ENCODE assay signal across 19 mouse cellular contexts in the genomic region with DNA sequence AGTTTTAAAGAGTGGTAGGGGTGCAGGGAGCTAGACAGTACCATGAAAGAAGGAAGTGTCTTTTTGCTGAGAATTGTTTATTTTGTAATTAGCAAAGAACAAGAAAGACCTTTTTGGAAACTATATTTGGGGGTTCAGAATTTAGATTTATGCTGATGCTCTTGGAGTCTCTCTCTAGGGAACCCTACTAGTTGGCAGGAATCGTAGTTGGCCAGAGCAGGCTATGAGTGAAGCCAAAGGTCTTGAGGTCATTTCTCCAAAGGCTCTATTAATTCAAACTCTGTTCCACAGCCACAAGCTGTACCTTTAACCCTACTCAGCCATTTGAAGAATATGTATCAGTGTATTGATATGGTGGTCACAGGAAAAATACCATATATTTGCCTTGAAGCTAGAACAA. TPM values are rescaled to one million over a fixed set of nuclear protein-coding genes. Genes with fewer than 3 reads are reported as not detected.
DNase-seq lines count a peak whose midpoint lies in the region; ATAC-seq lines count a peak whose summit lies in the region.
"Had no signal": no experiment of that assay in that cellular context is flagged by ENCODE, and none has a peak within 500 bp of the region (broad histone marks: within the 10 kb centered on the region; RNA-seq: fewer than 3 reads in every experiment).

No protein-coding gene starts in this region.

- H3K27ac ChIP-seq in heart, embryonic 12.5 days (ENCODE audit: poor library complexity, severe bottlenecking) = no peak overlapping the region
- H3K27ac ChIP-seq: embryonic facial prominence, embryonic 15.5 days; hindbrain, embryonic 14.5 days; kidney, postnatal 0 days; liver, embryonic 13.5 days; macrophage had no signal

- no peaks in the 10 kb centered on the region for H3K9me3 ChIP-seq in heart, embryonic 12.5 days (replicated peaks)
- H3K9me3 ChIP-seq: embryonic facial prominence, embryonic 15.5 days; liver, embryonic 13.5 days had no signal

- H3K36me3 ChIP-seq in heart, embryonic 12.5 days = no peaks in the 10 kb centered on the region
- H3K36me3 ChIP-seq: liver, embryonic 13.5 days had no signal

- peak; percentile 43 for DNase-seq in adrenal gland, postnatal 10 days
- DNase-seq in adrenal gland, adult 8-10 months = no peak
- DNase-seq in heart, adult 18-20 months = peak; percentile 10 to 15
- peak; percentile 4 for DNase-seq in layer of hippocampus, postnatal 36 days
- DNase-seq in layer of hippocampus, adult 9-10 months (ENCODE audit: low spot score) = no peak
- DNase-seq in skeletal muscle tissue, adult 2 months (ENCODE audit: low read depth, low spot score) = peak; percentile 53
- DNase-seq: cerebellum, postnatal 36 days; layer of hippocampus, adult 9-11 months; liver, embryonic 13.5 days; lung, embryonic 14.5 days; right cerebral cortex, adult 18-20 months had no signal

- no peaks in the 10 kb centered on the region for H3K4me1 ChIP-seq in heart, embryonic 12.5 days (replicated peaks)
- H3K4me1 ChIP-seq: embryonic facial prominence, embryonic 15.5 days; liver, embryonic 13.5 days had no signal

- no peak for ATAC-seq in heart, embryonic 12.5 days (ENCODE audit: insufficient number of reproducible peaks, low FRiP score)
- ATAC-seq: CD4-positive, CD25-positive, alpha-beta regulatory T cell, adult 4 months; Patski had no signal

- H3K27me3 ChIP-seq in heart, embryonic 12.5 days (replicated peaks) = no peaks in the 10 kb centered on the region
- H3K27me3 ChIP-seq: embryonic facial prominence, embryonic 15.5 days; liver, embryonic 13.5 days had no signal

- 83% methylated on average over 1 of the region's 1 CpGs for WGBS in heart, embryonic 12.5 days

- no peak overlapping the region for H3K4me3 ChIP-seq in heart, embryonic 12.5 days
- H3K4me3 ChIP-seq: embryonic facial prominence, embryonic 15.5 days; liver, embryonic 13.5 days had no signal

- H3K4me2 ChIP-seq in heart, embryonic 12.5 days = no peak overlapping the region
- H3K4me2 ChIP-seq: embryonic facial prominence, embryonic 15.5 days; hindbrain, embryonic 14.5 days; liver, embryonic 13.5 days; lung, embryonic 14.5 days; midbrain, embryonic 11.5 days had no signal

- no peak overlapping the region for H3K9ac ChIP-seq in heart, embryonic 12.5 days
- H3K9ac ChIP-seq: embryonic facial prominence, embryonic 15.5 days; hindbrain, embryonic 14.5 days; liver, embryonic 13.5 days; lung, embryonic 14.5 days had no signal

RNA-seq across cellular contexts. Expression of gene Rspo3, which starts 41.7 kb away (rescaled TPM):
- total RNA-seq in adrenal gland, postnatal 10 days (2021) = 10 to 100 TPM in 1 of 2 experiments, 1 to 10 TPM in 1; 9.2 to 11.2 TPM
- total RNA-seq in adrenal gland, adult 8-10 months (2022) = 10 to 100 TPM; 17.8 to 27.8 (median 23.5) TPM
- total RNA-seq in heart, adult 18-20 months (2021) = under 1 TPM; 0.20 to 0.33 TPM
- polyA plus RNA-seq in heart, embryonic 12.5 days (2016; fragmentation: Nextera tagmentation; extraction: Ambion mirVana) = 15.4 and 16.3 TPM in 2 replicates
- 10 to 100 TPM; 11.1 to 11.4 TPM for total RNA-seq in layer of hippocampus, postnatal 36 days (2021)
- polyA plus RNA-seq: CD4-positive, CD25-positive, alpha-beta regulatory T cell, adult 4 months; macrophage had no signal

Comparison
In these comparisons a context has a peak if more than half of its experiments do, and no peak if none do; other contexts are left out.
1. DNase-seq: peak in adrenal gland, postnatal 10 days (single experiment), heart, adult 18-20 months (2 of 2), layer of hippocampus, postnatal 36 days (2 of 2) and skeletal muscle tissue, adult 2 months (single experiment); none in adrenal gland, adult 8-10 months (single experiment) and layer of hippocampus, adult 9-10 months (single experiment).
2. RNA of gene Rspo3, which starts 41.7 kb away (total RNA-seq): 17.8 to 27.8 TPM in adrenal gland, adult 8-10 months, 11.1 to 11.4 TPM in layer of hippocampus, postnatal 36 days and 9.2 to 11.2 TPM in adrenal gland, postnatal 10 days; 0.20 to 0.33 TPM in heart, adult 18-20 months; every median in the first group is over 4 times any median in the second.